Mouse (Mus musculus): ENCODE results near the gene Higd1a.

Higd1a gene

DNA sequence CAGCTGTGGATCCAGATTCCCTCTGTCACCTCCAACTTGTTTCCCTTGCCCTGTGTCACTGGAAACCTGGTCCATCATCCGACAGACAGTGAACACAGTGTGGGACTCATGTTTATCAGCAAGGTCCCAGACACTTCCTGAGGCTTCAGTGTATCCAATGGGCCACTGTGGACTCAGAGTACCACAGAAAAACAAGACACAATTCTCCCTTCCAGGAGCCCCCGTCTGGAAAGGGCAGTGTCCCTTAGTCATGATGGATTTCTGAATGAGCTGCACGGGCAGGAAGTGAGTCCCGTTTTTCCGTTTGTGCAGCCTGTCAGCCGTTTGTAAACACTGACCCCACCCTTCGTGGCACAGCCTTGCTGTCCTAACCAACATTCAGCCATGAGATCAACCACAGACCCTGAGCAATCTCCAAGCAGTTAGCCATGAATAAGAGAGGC is 23.9 kb upstream of the Higd1a start:
- no peak for ATAC-seq (ENCODE audit: insufficient number of reproducible peaks, low FRiP score, low TSS enrichment)

GRCm38 (mm10) chr9:121881301-121881700 is 23.1 kb upstream of the Higd1a start:
- ATAC-seq (ENCODE audit: insufficient number of reproducible peaks, low FRiP score, low TSS enrichment) = no peak

- ATAC-seq (ENCODE audit: insufficient number of reproducible peaks, low FRiP score, low TSS enrichment) = no peak
These were observed 22.7 kb upstream of the Higd1a start for GRCm38 (mm10) chr9:121880840-121881239.

DNA sequence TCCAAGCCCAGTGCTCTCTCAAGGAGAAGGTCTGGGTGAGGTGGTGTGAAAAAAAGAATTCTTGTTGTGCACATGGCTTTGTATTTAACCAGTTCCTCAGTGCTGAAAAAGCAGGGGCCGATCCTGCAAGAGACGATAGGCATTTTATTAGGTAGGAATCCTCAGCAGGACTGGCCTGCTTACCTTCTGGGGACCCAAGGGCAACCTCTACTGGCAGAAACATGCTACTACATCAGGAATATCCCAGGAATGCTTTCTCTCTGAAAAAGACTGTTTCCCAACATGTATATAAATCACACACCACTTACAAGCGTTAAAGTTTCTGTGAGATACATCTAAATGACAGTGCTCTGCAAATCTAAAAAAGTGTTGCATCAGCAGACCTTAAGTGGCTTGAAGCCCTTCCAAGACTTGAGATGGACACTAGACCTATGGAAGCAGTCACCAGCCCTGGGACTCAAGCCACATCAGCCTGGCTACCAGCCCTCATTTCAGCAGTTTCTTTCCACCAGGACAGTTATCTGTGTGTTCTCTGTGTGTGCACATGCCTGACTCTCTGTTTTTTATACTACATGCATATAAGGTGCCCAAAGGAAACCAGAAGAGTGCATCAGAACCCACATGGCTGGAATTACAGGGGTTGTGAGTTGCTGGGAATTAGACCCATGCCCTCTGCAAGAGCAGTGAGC is 19.0 kb upstream of the Higd1a start:
- 0 out of 2 replicates have a peak, but pooled peaks have one; percentile 64 for ATAC-seq (ENCODE audit: insufficient number of reproducible peaks, low FRiP score, low TSS enrichment)

DNA sequence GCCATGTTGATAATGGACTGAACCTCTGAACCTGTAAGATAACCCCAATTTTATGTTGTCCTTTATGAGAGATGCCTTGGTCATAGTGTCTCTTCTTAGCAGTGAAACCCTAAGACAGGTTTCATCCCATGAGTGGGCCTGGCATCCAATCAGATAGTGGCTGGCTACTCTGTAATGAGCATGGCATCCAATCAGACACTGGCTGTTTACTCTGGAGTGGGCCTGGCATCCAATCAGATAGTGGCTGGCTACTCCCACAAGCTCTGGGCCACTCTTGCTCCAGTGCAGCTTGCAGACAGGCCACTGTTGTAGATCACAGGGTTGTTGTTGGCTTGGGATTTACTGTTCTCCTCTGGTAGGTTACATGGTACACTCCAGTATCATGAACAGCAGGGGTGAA is 15.4 kb upstream of the Higd1a start:
- ATAC-seq (ENCODE audit: insufficient number of reproducible peaks, low FRiP score, low TSS enrichment) = no peak

GRCm38 (mm10) chr9:121872062-121872683 is 14.0 kb upstream of the Higd1a start:
- ATAC-seq (ENCODE audit: insufficient number of reproducible peaks, low FRiP score, low TSS enrichment) = no peak

DNA sequence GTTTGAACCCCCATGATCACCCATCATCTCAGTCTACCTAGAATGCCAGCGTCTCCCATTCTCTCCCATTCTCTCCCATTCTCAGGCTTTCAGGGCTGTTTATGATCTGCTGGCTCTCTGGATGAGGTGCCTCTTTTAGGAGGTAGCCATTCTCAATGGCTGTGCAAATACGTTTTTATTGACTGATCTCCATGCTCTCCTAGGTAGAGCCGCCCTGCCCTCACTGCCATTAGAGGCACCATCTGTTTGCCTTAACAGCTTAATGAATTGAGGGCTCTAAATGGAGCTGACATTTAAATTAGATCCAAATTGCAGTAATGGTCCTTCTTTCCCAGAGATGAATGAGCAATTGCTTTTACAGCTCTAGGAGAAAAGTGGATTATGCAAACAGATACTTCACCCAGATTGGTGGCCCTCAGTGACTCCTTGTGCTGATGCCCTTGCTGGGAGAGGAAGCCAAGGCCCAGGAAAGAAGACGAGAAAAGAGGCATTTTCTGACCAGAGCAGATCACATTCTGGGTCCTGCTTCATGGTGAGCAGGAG is 11.9 kb upstream of the Higd1a start:
- no peak for ATAC-seq (ENCODE audit: insufficient number of reproducible peaks, low FRiP score, low TSS enrichment)

DNA sequence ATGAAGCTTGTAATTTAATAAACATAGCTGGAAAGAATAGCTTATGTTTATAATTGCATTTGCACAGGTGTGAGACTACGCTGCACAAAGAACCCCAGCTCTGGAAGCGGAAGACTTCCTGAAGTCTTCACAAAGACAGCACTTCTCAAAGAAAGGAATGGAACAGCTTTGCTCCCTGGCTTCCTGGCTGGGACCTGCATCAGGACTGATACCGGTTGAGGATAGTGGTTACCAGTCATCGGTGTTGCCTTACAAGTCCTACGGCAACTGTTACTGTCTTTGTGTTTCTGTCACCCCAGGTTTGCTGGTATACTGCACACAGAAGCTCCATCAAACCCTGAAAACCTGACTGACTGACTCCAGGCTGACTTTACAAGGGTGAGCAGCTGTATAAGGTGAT is 11.3 kb upstream of the Higd1a start:
- no peak for ATAC-seq (ENCODE audit: insufficient number of reproducible peaks, low FRiP score, low TSS enrichment)

GRCm38 (mm10) chr9:121868236-121868635 is 10.1 kb upstream of the Higd1a start:
- no peak for ATAC-seq (ENCODE audit: insufficient number of reproducible peaks, low FRiP score, low TSS enrichment)

GRCm38 (mm10) chr9:121867632-121868031 is 9.5 kb upstream of the Higd1a start:
- ATAC-seq (ENCODE audit: insufficient number of reproducible peaks, low FRiP score, low TSS enrichment) = no peak

GRCm38 (mm10) chr9:121865425-121866008 is 7.4 kb upstream of the Higd1a start:
- no peak for ATAC-seq (ENCODE audit: insufficient number of reproducible peaks, low FRiP score, low TSS enrichment)

DNA sequence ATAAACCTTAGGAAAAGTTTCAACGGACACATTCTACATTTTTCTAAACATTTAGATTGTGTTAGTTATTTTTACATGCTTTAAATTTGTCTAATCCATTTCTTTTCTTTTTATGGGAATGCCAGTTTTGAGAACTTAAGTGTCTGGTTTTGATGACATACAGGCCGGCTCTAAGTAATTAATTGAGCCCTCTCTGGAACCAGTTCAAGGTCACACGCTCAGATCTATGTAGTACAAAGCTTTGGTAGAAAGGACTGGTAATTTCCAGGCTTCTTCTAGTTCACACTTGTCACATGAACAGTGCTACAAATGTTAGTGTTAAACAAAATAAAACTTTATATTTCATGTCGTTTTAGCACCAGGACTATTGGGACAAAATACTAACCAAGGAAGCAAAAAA is 6.7 kb upstream of the Higd1a start:
- ATAC-seq (ENCODE audit: insufficient number of reproducible peaks, low FRiP score, low TSS enrichment) = no peak

- ATAC-seq (ENCODE audit: insufficient number of reproducible peaks, low FRiP score, low TSS enrichment) = no peak
These were observed 2.8 kb upstream of the Higd1a start for GRCm38 (mm10) chr9:121860921-121861320.

DNA sequence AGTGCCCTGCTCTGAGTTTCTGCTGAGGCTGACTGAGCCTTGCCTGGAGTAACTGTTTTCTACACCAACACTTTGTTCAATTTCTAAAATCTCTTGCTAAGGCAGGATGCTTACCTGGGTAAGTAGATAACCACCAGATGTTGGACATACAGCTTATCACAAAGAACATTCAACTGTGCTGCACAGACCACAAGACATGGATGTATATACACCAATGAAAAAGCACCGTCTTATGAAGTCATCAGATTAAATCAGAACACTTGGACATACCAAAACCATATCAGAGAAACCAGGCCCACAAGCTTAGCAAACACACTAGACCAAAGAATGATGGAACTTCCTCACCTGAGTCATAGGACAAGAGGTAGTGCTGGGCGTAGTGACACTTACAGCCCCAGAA is 1.2 kb upstream of the Higd1a start:
- no peak for ATAC-seq (ENCODE audit: insufficient number of reproducible peaks, low FRiP score, low TSS enrichment)

- ATAC-seq (ENCODE audit: insufficient number of reproducible peaks, low FRiP score, low TSS enrichment) = peak; percentile 97
These were observed 549 bp downstream of the Higd1a start for GRCm38 (mm10) chr9:121857474-121858152.

GRCm38 (mm10) chr9:121856649-121857416 is 1.3 kb downstream of the Higd1a start:
- ATAC-seq (ENCODE audit: insufficient number of reproducible peaks, low FRiP score, low TSS enrichment) = peak; percentile 28; the same call in 1 of the 2 replicates

- ATAC-seq (ENCODE audit: insufficient number of reproducible peaks, low FRiP score, low TSS enrichment) = no peak
These were observed 3.9 kb downstream of the Higd1a start for GRCm38 (mm10) chr9:121854246-121854645.

GRCm38 (mm10) chr9:121847842-121848241 is 10.3 kb downstream of the Higd1a start:
- no peak for ATAC-seq (ENCODE audit: insufficient number of reproducible peaks, low FRiP score, low TSS enrichment)

DNA sequence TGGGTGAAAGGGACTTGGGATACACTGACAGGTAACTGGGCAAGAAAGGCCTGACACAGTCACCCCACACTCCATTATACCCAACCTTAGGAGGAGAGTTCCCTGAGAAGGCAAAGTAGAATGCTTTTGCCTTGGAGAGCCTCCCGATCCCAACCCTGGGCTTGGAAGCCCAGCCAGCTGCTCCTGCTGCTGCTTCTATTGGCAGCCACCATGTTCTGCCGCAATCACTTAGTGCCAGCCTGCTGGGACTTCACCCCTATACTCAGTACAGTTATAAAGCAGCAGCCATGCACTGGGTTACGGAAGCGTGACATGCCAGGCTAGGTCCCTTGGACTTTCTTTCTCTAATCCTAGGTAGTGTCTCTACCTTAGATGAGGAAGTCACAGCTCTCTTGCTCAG is 11.0 kb downstream of the Higd1a start:
- ATAC-seq (ENCODE audit: insufficient number of reproducible peaks, low FRiP score, low TSS enrichment) = no peak

DNA sequence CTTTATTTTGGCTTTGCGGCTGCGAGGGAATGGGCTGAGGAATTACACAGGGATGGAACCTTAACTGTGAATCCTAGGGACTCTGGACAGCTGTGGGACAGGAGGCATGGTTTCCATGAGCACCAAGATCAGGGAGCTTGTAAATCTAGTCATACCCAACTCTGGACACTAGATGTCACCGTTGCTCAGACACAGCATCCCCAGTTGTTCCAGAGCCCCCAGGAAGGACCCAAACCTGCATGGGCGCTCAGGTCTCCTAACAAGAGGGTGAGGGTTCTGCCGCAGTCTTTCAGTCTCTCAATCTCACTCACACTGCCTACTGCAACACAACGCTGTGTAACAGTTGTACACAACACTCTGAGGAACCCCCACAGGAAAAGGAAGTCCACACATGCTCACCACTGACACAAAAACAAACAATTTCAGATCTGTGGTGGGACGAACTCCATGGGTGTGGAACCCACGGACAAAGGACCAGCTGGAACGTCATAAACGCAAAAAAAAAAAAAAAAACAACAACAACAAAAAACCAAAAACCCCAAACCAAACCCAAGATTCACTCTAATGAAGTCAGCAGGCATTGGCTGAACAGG is 11.5 kb downstream of the Higd1a start:
- 0 out of 2 replicates have a peak, but pooled peaks have one; percentile 10 for ATAC-seq (ENCODE audit: insufficient number of reproducible peaks, low FRiP score, low TSS enrichment)

Measured in cerebellum, adult (tissue).